8 mouse cellular contexts compared by ENCODE assay signal in the genomic region with DNA sequence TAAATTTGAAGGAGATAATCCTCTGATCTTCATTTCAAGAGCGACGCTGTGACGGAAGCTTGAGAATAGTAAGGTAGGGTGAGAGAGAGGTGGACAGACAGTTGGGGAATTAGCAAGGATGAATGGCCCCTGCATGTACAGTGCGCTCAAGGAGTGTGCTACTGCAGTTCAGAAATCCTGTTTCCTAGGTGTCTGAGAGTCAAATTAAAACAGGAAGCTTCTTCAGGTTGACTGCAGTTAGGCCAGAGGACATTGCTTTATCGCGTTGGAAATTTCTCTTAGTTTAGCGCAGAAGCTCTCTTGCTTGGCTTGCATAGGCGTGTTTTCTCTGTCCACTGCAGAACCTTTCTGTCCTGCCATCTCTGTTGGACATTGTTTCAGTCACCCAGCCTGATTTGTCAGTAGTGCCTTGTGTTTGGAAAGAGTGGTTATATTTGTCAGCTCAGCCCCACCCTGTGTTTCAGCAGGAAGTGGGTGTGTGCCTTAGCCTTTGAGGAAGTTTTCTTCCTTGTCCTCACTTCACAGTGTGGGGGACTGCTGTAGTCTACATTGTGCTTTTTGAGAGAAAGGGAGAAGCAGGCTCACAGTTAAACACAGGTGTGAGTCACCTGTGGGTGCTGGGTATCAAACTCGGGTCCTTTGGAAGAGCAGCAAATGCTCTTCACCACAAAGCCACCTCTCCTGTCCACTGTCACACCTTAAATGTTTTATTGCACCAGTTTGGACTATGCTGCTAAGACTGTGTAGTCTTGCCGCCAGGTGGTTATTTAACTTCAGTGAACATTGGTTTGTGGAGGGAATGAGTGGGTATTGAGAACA. TPM values are rescaled to one million over a fixed set of nuclear protein-coding genes. Genes with fewer than 3 reads are reported as not detected.
A peak's percentile ranks its signal among the peaks of the same experiment; 100 is the strongest.
DNase-seq lines count a peak whose midpoint lies in the region; ATAC-seq and TF ChIP-seq lines count a peak whose summit lies in the region.

No protein-coding gene starts in this region.

- TF ChIP-seq POLR2A in ES-Bruce4 (IDR thresholded peaks at IDR 0.05; ENCODE audit: insufficient read depth, low read length) = no peak

- no peak for TF ChIP-seq CTCF in ES-Bruce4 (IDR thresholded peaks at IDR 0.05; ENCODE audit: low read depth, low read length)
- no peak for TF ChIP-seq CTCF in heart, postnatal 0 days (IDR thresholded peaks at IDR 0.05; ENCODE audit: low read depth)
- TF ChIP-seq CTCF in forebrain, postnatal 0 days (IDR thresholded peaks at IDR 0.05; ENCODE audit: low read depth) = no peak

- H3K9me3 ChIP-seq in embryonic facial prominence, embryonic 13.5 days = no peaks in the 10 kb centered on the region
- H3K9me3 ChIP-seq in embryonic facial prominence, embryonic 10.5 days = no peaks in the 10 kb centered on the region
- H3K9me3 ChIP-seq in ES-Bruce4 (replicated peaks; ENCODE audit: control insufficient read depth, insufficient read depth, low read length, poor library complexity, severe bottlenecking) = no peaks in the 10 kb centered on the region
- H3K9me3 ChIP-seq in heart, postnatal 0 days (replicated peaks; ENCODE audit: control insufficient read depth, low read length) = no peaks in the 10 kb centered on the region
- no peaks in the 10 kb centered on the region for H3K9me3 ChIP-seq in forebrain, postnatal 0 days (ENCODE audit: low read length)

- peak overlapping the region; percentile 16; the same call in 1 of the 2 replicates for H3K27ac ChIP-seq in embryonic facial prominence, embryonic 13.5 days
- H3K27ac ChIP-seq in embryonic facial prominence, embryonic 10.5 days (replicated peaks) = no peak overlapping the region
- peak overlapping the region; percentile 26 for H3K27ac ChIP-seq in ES-Bruce4 (ENCODE audit: insufficient read depth, low read length)
- peak overlapping the region; percentile 74 for H3K27ac ChIP-seq in heart, postnatal 0 days (ENCODE audit: low read depth)
- no peak overlapping the region; the same call in 1 of the 2 replicates for H3K27ac ChIP-seq in forebrain, postnatal 0 days (ENCODE audit: low read depth, low read length)

- no peaks in the 10 kb centered on the region for H3K27me3 ChIP-seq in embryonic facial prominence, embryonic 13.5 days
- no peaks in the 10 kb centered on the region for H3K27me3 ChIP-seq in embryonic facial prominence, embryonic 10.5 days (replicated peaks; ENCODE audit: low read depth, poor library complexity, severe bottlenecking)
- no peaks in the 10 kb centered on the region for H3K27me3 ChIP-seq in ES-Bruce4 (ENCODE audit: control insufficient read depth, insufficient read depth, low read length, poor library complexity, severe bottlenecking)
- no peaks in the 10 kb centered on the region for H3K27me3 ChIP-seq in heart, postnatal 0 days (ENCODE audit: control insufficient read depth, insufficient read depth, low read length)
- H3K27me3 ChIP-seq in forebrain, postnatal 0 days (ENCODE audit: insufficient read depth, low read length) = no peaks in the 10 kb centered on the region

- WGBS in embryonic facial prominence, embryonic 13.5 days = 86% methylated on average over 10 of the region's 10 CpGs
- WGBS in embryonic facial prominence, embryonic 10.5 days = 87% methylated on average over 10 of the region's 10 CpGs
- 63% methylated on average over 10 of the region's 10 CpGs for WGBS in heart, postnatal 0 days
- WGBS in forebrain, postnatal 0 days = 89% methylated on average over 10 of the region's 10 CpGs

- no peak for ATAC-seq in embryonic facial prominence, embryonic 13.5 days (ENCODE audit: insufficient number of reproducible peaks, insufficient read depth, low FRiP score, low TSS enrichment, low read depth)
- ATAC-seq in heart, postnatal 0 days (ENCODE audit: insufficient read depth, low read depth) = peak; percentile 44; the same call in 1 of the 2 replicates
- ATAC-seq in forebrain, postnatal 0 days = no peak

- no peak overlapping the region for H3K9ac ChIP-seq in embryonic facial prominence, embryonic 13.5 days
- H3K9ac ChIP-seq in ES-Bruce4 (ENCODE audit: low read depth, poor library complexity, severe bottlenecking) = no peak overlapping the region
- H3K9ac ChIP-seq in heart, postnatal 0 days (replicated peaks; ENCODE audit: low read depth, low read length) = no peak overlapping the region
- no peak overlapping the region for H3K9ac ChIP-seq in forebrain, postnatal 0 days

- H3K4me1 ChIP-seq in embryonic facial prominence, embryonic 13.5 days = peaks cover 24% of the 10 kb centered on the region
- H3K4me1 ChIP-seq in embryonic facial prominence, embryonic 10.5 days = peaks cover 7% of the 10 kb centered on the region
- H3K4me1 ChIP-seq in ES-Bruce4 (ENCODE audit: control insufficient read depth, insufficient read depth, low read length) = peaks cover 2% of the 10 kb centered on the region
- H3K4me1 ChIP-seq in heart, postnatal 0 days (ENCODE audit: control insufficient read depth, insufficient read depth) = peaks cover 45% of the 10 kb centered on the region
- H3K4me1 ChIP-seq in forebrain, postnatal 0 days (ENCODE audit: insufficient read depth) = no peaks in the 10 kb centered on the region

- no peak for TF ChIP-seq EP300 in ES-Bruce4 (IDR thresholded peaks at IDR 0.05; ENCODE audit: insufficient read depth, low read depth, low read length)
- no peak; the same call in 1 of the 2 replicates for TF ChIP-seq EP300 in heart, postnatal 0 days (IDR thresholded peaks at IDR 0.05; ENCODE audit: low read depth)

- H3K4me2 ChIP-seq in embryonic facial prominence, embryonic 13.5 days = no peak overlapping the region
- H3K4me2 ChIP-seq in heart, postnatal 0 days (ENCODE audit: low read depth, low read length) = peak overlapping the region; percentile 28; the same call in 1 of the 2 replicates
- no peak overlapping the region for H3K4me2 ChIP-seq in forebrain, postnatal 0 days (ENCODE audit: low read depth)

- peaks cover 11% of the 10 kb centered on the region for H3K36me3 ChIP-seq in embryonic facial prominence, embryonic 13.5 days
- peaks cover 16% of the 10 kb centered on the region for H3K36me3 ChIP-seq in embryonic facial prominence, embryonic 10.5 days (replicated peaks)
- H3K36me3 ChIP-seq in ES-Bruce4 (ENCODE audit: control insufficient read depth, insufficient read depth, low read length, poor library complexity, severe bottlenecking) = peaks cover 2% of the 10 kb centered on the region; the same call in 1 of the 2 replicates
- H3K36me3 ChIP-seq in heart, postnatal 0 days (replicated peaks; ENCODE audit: control insufficient read depth, insufficient read depth, low read length) = peaks cover 13% of the 10 kb centered on the region
- no peaks in the 10 kb centered on the region for H3K36me3 ChIP-seq in forebrain, postnatal 0 days (ENCODE audit: insufficient read depth)

- DNase-seq in embryonic facial prominence, embryonic 10.5 days (ENCODE audit: low spot score) = no peak
- DNase-seq in heart, postnatal 0 days (ENCODE audit: low spot score) = peak; percentile 63
- DNase-seq in lung, postnatal 10 days = peak; percentile 72
- peak; percentile 45 to 56 for DNase-seq in thymus, postnatal 10 days (ENCODE audit: low spot score in 2 of 2)
- DNase-seq in right cerebral cortex, postnatal 10 days (ENCODE audit: low spot score in 2 of 2) = no peak
- no peak for DNase-seq in forebrain, postnatal 0 days

- no peak overlapping the region for H3K4me3 ChIP-seq in embryonic facial prominence, embryonic 13.5 days
- no peak overlapping the region for H3K4me3 ChIP-seq in embryonic facial prominence, embryonic 10.5 days
- no peak overlapping the region for H3K4me3 ChIP-seq in ES-Bruce4 (ENCODE audit: low read depth, low read length)
- H3K4me3 ChIP-seq in heart, postnatal 0 days (ENCODE audit: low read depth, low read length) = no peak overlapping the region
- H3K4me3 ChIP-seq in forebrain, postnatal 0 days (ENCODE audit: low read depth, low read length) = no peak overlapping the region

RNA-seq across cellular contexts. Expression of a gene that starts 39.1 kb away (rescaled TPM):
- polyA plus RNA-seq in embryonic facial prominence, embryonic 13.5 days (2015; fragmentation: Nextera tagmentation; extraction: Ambion mirVana) = 118 and 142 TPM in 2 replicates
- 66.7 and 73.0 TPM in 2 replicates for polyA plus RNA-seq in embryonic facial prominence, embryonic 10.5 days (2016; fragmentation: Nextera tagmentation; extraction: Ambion mirVana)
- 102 and 103 TPM in 2 replicates for polyA plus RNA-seq in ES-Bruce4 (2011; ENCODE audit: insufficient read depth, insufficient read length, low read depth, missing spikeins)
- 54.5 and 119 TPM in 2 replicates for total RNA-seq in heart, postnatal 0 days (2014; rRNA removed; ENCODE audit: low replicate concordance)
- polyA plus RNA-seq in heart, postnatal 0 days (2015; fragmentation: Nextera tagmentation; extraction: Ambion mirVana) = 55.4 and 62.4 TPM in 2 replicates
- total RNA-seq in forebrain, postnatal 0 days (2014; rRNA removed) = 8.1 and 11.3 TPM in 2 replicates
- polyA plus RNA-seq in forebrain, postnatal 0 days (2015; fragmentation: Nextera tagmentation; extraction: Ambion mirVana) = 15.7 and 24.1 TPM in 2 replicates

RNA-seq across cellular contexts. Expression of a gene that starts 42.5 kb away (rescaled TPM):
- 4.0 and 5.2 TPM in 2 replicates for polyA plus RNA-seq in embryonic facial prominence, embryonic 13.5 days (2015; fragmentation: Nextera tagmentation; extraction: Ambion mirVana)
- polyA plus RNA-seq in embryonic facial prominence, embryonic 10.5 days (2016; fragmentation: Nextera tagmentation; extraction: Ambion mirVana) = 3.0 and 5.2 TPM in 2 replicates
- polyA plus RNA-seq in ES-Bruce4 (2011; ENCODE audit: insufficient read depth, insufficient read length, low read depth, missing spikeins) = 9.6 and 12.4 TPM in 2 replicates
- not detected in 2 replicates for total RNA-seq in heart, postnatal 0 days (2014; rRNA removed; ENCODE audit: low replicate concordance)
- 0.23 and 0.33 TPM in 2 replicates for polyA plus RNA-seq in heart, postnatal 0 days (2015; fragmentation: Nextera tagmentation; extraction: Ambion mirVana)
- total RNA-seq in forebrain, postnatal 0 days (2014; rRNA removed) = 2.8 and 4.6 TPM in 2 replicates
- polyA plus RNA-seq in forebrain, postnatal 0 days (2015; fragmentation: Nextera tagmentation; extraction: Ambion mirVana) = 4.2 and 6.1 TPM in 2 replicates

RNA-seq across cellular contexts. Expression of a gene that starts 42.9 kb away (rescaled TPM):
- polyA plus RNA-seq in embryonic facial prominence, embryonic 13.5 days (2015; fragmentation: Nextera tagmentation; extraction: Ambion mirVana) = 0.15 and 0.37 TPM in 2 replicates
- 0.11 and 0.57 TPM in 2 replicates for polyA plus RNA-seq in embryonic facial prominence, embryonic 10.5 days (2016; fragmentation: Nextera tagmentation; extraction: Ambion mirVana)
- polyA plus RNA-seq in ES-Bruce4 (2011; ENCODE audit: insufficient read depth, insufficient read length, low read depth, missing spikeins) = 0.26 and 0.52 TPM in 2 replicates
- not detected in 2 replicates for total RNA-seq in heart, postnatal 0 days (2014; rRNA removed; ENCODE audit: low replicate concordance)
- 0.15 and 0.21 TPM in 2 replicates for polyA plus RNA-seq in heart, postnatal 0 days (2015; fragmentation: Nextera tagmentation; extraction: Ambion mirVana)
- total RNA-seq in forebrain, postnatal 0 days (2014; rRNA removed) = 1.1 and 2.2 TPM in 2 replicates
- 2.6 and 2.7 TPM in 2 replicates for polyA plus RNA-seq in forebrain, postnatal 0 days (2015; fragmentation: Nextera tagmentation; extraction: Ambion mirVana)

Comparison
In these comparisons a context has a peak if more than half of its experiments do, and no peak if none do; other contexts are left out.
1. H3K27ac ChIP-seq: peak in embryonic facial prominence, embryonic 13.5 days (single experiment), ES-Bruce4 (single experiment) and heart, postnatal 0 days (single experiment); none in embryonic facial prominence, embryonic 10.5 days (single experiment) and forebrain, postnatal 0 days (single experiment).
2. DNase-seq: peak in heart, postnatal 0 days (single experiment), lung, postnatal 10 days (single experiment) and thymus, postnatal 10 days (2 of 2); none in embryonic facial prominence, embryonic 10.5 days (single experiment), right cerebral cortex, postnatal 10 days (0 of 2) and forebrain, postnatal 0 days (single experiment).